Mouse (Mus musculus) left cerebral cortex, adult 2 months (tissue): ENCODE measurements around the gene Usp53. TPM values are rescaled to one million over a fixed set of nuclear protein-coding genes. Genes with fewer than 3 reads are reported as not detected.

Experiments
- DNase-seq, 2 experiments: peaks; one replicate each; pipeline ENCODE4 v3.0.0; 2021 to 2022; ENCODE audit warnings: low spot score in 2 of 2, mixed read lengths in 1 of 2; ENCODE audit errors: extremely low spot score in 1 of 2
- H3K27ac ChIP-seq: fragments of 200-600 bp; 2 replicates; pipeline ENCODE4 v1.8.1; 2022
- H3K4me3 ChIP-seq: fragments of 200-600 bp; 2 replicates; pipeline ENCODE4 v1.8.1; 2022
- CTCF ChIP-seq: fragments of 200-600 bp; IDR thresholded peaks from 2 replicates; pipeline ENCODE4 v1.8.1; 2022; ENCODE audit warnings: antibody characterized with exemption, mild to moderate bottlenecking, moderate library complexity
- intact Hi-C: fragments of 180-260 bp; cut with DNase I; formaldehyde crosslinking; loops from one replicate; pipeline ENCODE4 v1.15.1; 2025
- total RNA-seq, 2 experiments: library from RNA; stranded (reverse); gene quantifications; 2 replicates each; pipeline ENCODE4 v1.2.3; 2021

Gene Usp53
- total RNA-seq, 2 experiments from 2014 or later: 27.9 to 39.1 TPM

DNA sequence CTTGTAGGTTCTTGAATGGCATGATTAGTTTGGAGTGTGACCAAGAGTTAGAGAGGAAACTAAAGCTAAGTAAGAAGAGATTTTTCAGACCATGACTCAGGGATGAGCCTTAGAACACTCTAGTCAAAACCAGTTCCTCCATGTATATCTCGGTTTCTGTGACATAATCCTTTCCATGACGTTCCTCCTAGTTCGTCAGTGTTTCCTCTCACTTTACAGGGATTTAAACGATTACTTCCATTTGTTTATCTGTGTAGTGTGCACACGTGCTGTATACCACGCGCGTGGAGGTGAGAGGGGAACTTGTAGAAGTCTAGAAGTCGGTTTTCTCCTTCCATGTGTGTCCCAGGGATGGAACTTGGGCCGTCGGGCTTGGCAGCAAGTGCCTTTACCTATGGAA lies 2.6 kb upstream of the Usp53 start:
- no peak overlapping the region for H3K4me3 ChIP-seq
- intact Hi-C loops: no loop called here
- TF ChIP-seq CTCF: no peak
- no peak overlapping the region for H3K27ac ChIP-seq
- DNase-seq: no peak

- no peak overlapping the region; the same call in 1 of the 2 replicates for H3K27ac ChIP-seq
- no peak overlapping the region for H3K4me3 ChIP-seq
- intact Hi-C loops: no loop called here
- DNase-seq: no peak
- no peak for TF ChIP-seq CTCF
Observed at GRCm38 (mm10) chr3:122986386-122986785, 2.1 kb upstream of the Usp53 start.

- no peak for DNase-seq
- peak overlapping the region; percentile 97; the same call in 1 of the 2 replicates for H3K27ac ChIP-seq
- no peak for TF ChIP-seq CTCF
- peak overlapping the region; percentile 95 for H3K4me3 ChIP-seq
- intact Hi-C loops: loop anchor here (2.0 kb wide), 2 partner anchors 61 to 117 kb away; partner anchors contain the start of gene 1810037I17Rik
Observed at GRCm38 (mm10) chr3:122985183-122985944, 1.1 kb upstream of the Usp53 start.

GRCm38 (mm10) chr3:122983849-122984248 lies 461 bp downstream of the Usp53 start:
- no peak for TF ChIP-seq CTCF
- Histone ChIP-seq H3K27ac (peak overlapping the region; percentile 88), H3K4me3 (peak overlapping the region; percentile 95)
- DNase-seq: no peak
- intact Hi-C loops: loop anchor here (2.0 to 5.0 kb wide), 3 partner anchors 59 to 168 kb away; partner anchors contain the start of gene 1810037I17Rik

GRCm38 (mm10) chr3:122975964-122976363 lies 8.3 kb downstream of the Usp53 start:
- DNase-seq: no peak
- intact Hi-C loops: no loop called here
- Histone ChIP-seq H3K4me3 (no peak overlapping the region), H3K27ac (no peak overlapping the region; the same call in 1 of the 2 replicates)
- no peak for TF ChIP-seq CTCF

- TF ChIP-seq CTCF: no peak; the same call in none of the 2 replicates
- intact Hi-C loops: no loop called here
- H3K27ac ChIP-seq: peak overlapping the region; percentile 56
- H3K4me3 ChIP-seq: no peak overlapping the region
- DNase-seq: no peak
Observed at GRCm38 (mm10) chr3:122975363-122975762, 8.9 kb downstream of the Usp53 start.

DNA sequence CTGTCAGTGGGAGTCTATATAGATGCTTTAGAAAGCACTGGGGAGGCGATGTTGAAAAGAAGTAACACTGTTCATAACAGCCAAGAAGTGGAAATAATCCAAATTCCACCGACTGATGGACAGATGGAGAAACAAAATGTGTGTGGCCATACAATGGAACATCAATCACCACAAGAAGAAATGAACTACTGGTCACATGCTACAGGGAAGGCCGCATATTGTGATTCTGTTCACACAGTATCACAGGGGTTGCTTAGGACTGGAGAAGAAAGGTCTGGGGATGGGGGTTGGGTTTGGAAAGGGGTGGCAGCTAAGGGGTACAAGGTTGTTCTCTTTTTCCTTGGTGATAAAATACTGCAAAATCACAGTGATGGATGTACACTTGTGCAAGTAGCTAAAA lies 9.5 kb downstream of the Usp53 start:
- peak overlapping the region; percentile 56 for H3K27ac ChIP-seq
- TF ChIP-seq CTCF: no peak
- intact Hi-C loops: no loop called here
- no peak overlapping the region for H3K4me3 ChIP-seq
- DNase-seq: no peak

- intact Hi-C loops: no loop called here
- Histone ChIP-seq H3K4me3 (no peak overlapping the region), H3K27ac (no peak overlapping the region)
- no peak for TF ChIP-seq CTCF
- no peak for DNase-seq
Observed at GRCm38 (mm10) chr3:122972126-122972822, 12.0 kb downstream of the Usp53 start.

GRCm38 (mm10) chr3:122968391-122968790 lies 15.9 kb downstream of the Usp53 start:
- intact Hi-C loops: no loop called here
- TF ChIP-seq CTCF: no peak
- no peak for DNase-seq
- Histone ChIP-seq H3K4me3 (no peak overlapping the region), H3K27ac (no peak overlapping the region)

GRCm38 (mm10) chr3:122964301-122964700 lies 20.0 kb downstream of the Usp53 start:
- Histone ChIP-seq H3K4me3 (no peak overlapping the region), H3K27ac (no peak overlapping the region)
- no peak for TF ChIP-seq CTCF
- DNase-seq: no peak
- intact Hi-C loops: no loop called here

GRCm38 (mm10) chr3:122950129-122950528 lies 34.2 kb downstream of the Usp53 start:
- no peak; the same call in 1 of the 2 replicates for TF ChIP-seq CTCF
- H3K4me3 ChIP-seq: no peak overlapping the region
- H3K27ac ChIP-seq: no peak overlapping the region
- intact Hi-C loops: no loop called here
- DNase-seq: no peak

- no peak for TF ChIP-seq CTCF
- intact Hi-C loops: no loop called here
- Histone ChIP-seq H3K4me3 (no peak overlapping the region), H3K27ac (no peak overlapping the region)
- DNase-seq: no peak
Observed at GRCm38 (mm10) chr3:122943387-122943890, 40.9 kb downstream of the Usp53 start.
